Mouse (Mus musculus): ENCODE measurements around the gene Serf2. TPM values are rescaled to one million over a fixed set of nuclear protein-coding genes. Genes with fewer than 3 reads are reported as not detected.

The Serf2 gene
- total RNA-seq, 1 experiment = 459 TPM

DNA sequence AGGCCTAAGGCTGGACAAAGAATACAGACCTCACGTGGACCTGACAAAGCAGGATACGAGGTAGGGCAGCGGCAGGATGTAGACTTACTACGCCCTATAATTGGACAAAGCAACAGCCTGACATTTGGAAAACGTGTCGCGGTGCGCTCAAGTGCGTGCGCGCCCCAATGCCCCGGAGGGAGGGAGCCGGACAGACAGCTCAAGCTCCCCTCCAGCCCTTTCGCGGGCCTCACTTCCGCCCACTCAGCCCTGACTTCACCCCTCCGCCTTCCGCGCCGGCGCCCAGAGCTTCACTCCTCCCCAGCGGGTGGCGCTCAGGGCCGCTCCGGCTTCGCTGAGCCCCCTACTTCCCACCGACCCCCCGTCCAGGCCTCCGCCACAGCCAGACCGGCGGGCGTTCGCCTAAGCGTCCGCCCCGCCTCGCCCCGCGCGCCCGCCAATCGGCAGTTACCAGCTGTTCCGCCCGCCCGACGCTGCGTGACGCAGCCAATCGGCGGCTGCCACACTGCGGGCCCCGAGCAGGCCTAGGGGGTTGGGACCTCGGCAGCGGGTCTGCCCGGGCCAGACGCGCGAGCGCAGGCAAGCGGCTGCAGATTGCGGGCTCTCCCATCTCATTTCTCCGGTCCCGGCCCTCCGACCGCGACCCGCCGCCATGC, 35.5 kb upstream of the Serf2 start, which contains the start of the genes Pdia3 and Catsper2:
TSS of gene Pdia3 (plus strand) at position 389 of the 656 bp plus-strand sequence.
TSS of gene Catsper2 (minus strand) at position 406 of the 656 bp plus-strand sequence.
- TF ChIP-seq HCFC1 (IDR thresholded peaks at IDR 0.05; ENCODE audit: borderline replicate concordance, insufficient read depth, low read length) (peak; percentile 41), CHD2 (IDR thresholded peaks at IDR 0.05; ENCODE audit: low read depth, low read length) (no peak)
- Histone ChIP-seq H3K4me3 (ENCODE audit: insufficient read depth in 1 of 2, low read depth in 1 of 2, low read length in 2 of 2, poor library complexity in 1 of 2, severe bottlenecking in 1 of 2) (peak within 1 kb of the TSS; percentile 90 to 99), H3K27ac (ENCODE audit: insufficient read depth, low read depth, low read length, poor library complexity, severe bottlenecking) (peak within 1 kb of the TSS; percentile 94), H3K9ac (ENCODE audit: insufficient read depth, low read depth, low read length, poor library complexity, severe bottlenecking) (peak within 1 kb of the TSS; percentile 99), H3K4me1 (ENCODE audit: control insufficient read depth in 2 of 2, insufficient read depth in 2 of 2, low read length in 2 of 2, poor library complexity in 1 of 2) (peaks cover 3 to 6% of the 10 kb centered on the region in 2 experiments; a peak in 3 of 4 replicates), H3K36me3 (ENCODE audit: control insufficient read depth, insufficient read depth, low read length, poor library complexity, severe bottlenecking) (peaks cover 5% of the 10 kb centered on the region), H3K9me3 (ENCODE audit: control insufficient read depth, insufficient read depth, low read depth, low read length) (no peaks in the 10 kb centered on the region)
- peak; percentile 86 for DNase-seq (ENCODE audit: low read depth, low spot score)
- in situ Hi-C loops (cut with MboI; ENCODE audit: low sequenced_read_pairs in 2 of 2, unreplicated experiment in 2 of 2) = no loop called here

DNA sequence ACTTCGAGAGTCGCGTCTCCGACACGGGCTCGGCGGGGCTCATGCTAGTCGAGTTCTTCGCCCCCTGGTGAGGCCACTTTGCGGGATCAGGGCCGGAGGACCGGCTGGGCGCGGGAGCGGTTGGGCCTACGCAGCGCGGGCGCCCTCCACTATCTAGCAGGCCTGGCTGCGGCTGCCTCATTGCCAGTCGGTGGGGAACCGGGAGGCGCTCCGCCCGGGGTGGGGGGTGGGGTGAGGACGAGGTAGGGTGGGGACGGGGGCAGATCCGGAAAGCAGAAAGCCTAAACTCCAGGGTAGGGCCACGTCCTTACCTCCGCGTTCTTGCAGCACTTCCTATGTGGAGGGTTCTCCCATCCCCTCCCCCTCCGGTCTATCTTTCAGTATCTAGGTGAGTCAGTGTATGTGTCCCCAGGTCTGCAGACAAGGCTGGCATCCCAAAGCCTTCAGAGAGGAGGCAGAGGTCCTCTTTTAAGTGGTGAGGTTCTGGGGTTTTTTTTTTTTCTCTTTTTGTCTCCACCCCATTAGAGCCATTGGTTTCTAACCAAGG, 34.8 kb upstream of the Serf2 start:
- Histone ChIP-seq H3K9me3 (ENCODE audit: control insufficient read depth, insufficient read depth, low read depth, low read length) (no peaks in the 10 kb centered on the region), H3K9ac (ENCODE audit: insufficient read depth, low read depth, low read length, poor library complexity, severe bottlenecking) (peak overlapping the region; percentile 99), H3K36me3 (ENCODE audit: control insufficient read depth, insufficient read depth, low read length, poor library complexity, severe bottlenecking) (peaks cover 5% of the 10 kb centered on the region), H3K27ac (ENCODE audit: insufficient read depth, low read depth, low read length, poor library complexity, severe bottlenecking) (peak overlapping the region; percentile 94), H3K4me1 (ENCODE audit: control insufficient read depth in 2 of 2, insufficient read depth in 2 of 2, low read length in 2 of 2, poor library complexity in 1 of 2) (peaks cover 3 to 6% of the 10 kb centered on the region in 2 experiments; a peak in 3 of 4 replicates), H3K4me3 (ENCODE audit: insufficient read depth in 1 of 2, low read depth in 1 of 2, low read length in 2 of 2, poor library complexity in 1 of 2, severe bottlenecking in 1 of 2) (peak overlapping the region; percentile 90 to 99)
- peak; percentile 47 for DNase-seq (ENCODE audit: low read depth, low spot score)
- in situ Hi-C loops (cut with MboI; ENCODE audit: low sequenced_read_pairs in 2 of 2, unreplicated experiment in 2 of 2) = no loop called here
- peak; percentile 92 for TF ChIP-seq ZNF384 (IDR thresholded peaks at IDR 0.05; ENCODE audit: low read depth, low read length)
- no peak for TF ChIP-seq CHD2 (IDR thresholded peaks at IDR 0.05; ENCODE audit: low read depth, low read length)
- no peak for TF ChIP-seq HCFC1 (IDR thresholded peaks at IDR 0.05; ENCODE audit: borderline replicate concordance, insufficient read depth, low read length)

DNA sequence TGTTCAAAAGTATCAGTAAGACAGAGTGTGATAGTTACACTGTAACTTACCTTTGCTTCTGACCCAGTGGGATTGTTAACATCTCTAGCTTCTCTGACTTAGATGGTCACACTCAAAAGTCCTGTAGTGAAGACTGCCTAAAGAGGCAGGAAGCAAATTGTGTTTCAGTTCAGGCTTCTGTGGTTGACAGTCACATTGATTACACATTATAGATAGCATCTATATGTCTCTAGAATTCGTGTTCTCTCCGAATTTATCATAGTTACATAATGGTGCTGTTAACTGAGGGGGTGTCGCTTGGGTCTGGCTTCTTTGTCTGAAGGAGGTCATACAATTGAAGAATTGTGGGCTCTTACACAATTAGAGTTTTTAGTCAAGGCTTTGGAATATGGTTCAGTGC, 33.9 kb upstream of the Serf2 start:
- DNase-seq (ENCODE audit: low read depth, low spot score) = no peak
- Histone ChIP-seq H3K36me3 (ENCODE audit: control insufficient read depth, insufficient read depth, low read length, poor library complexity, severe bottlenecking) (peaks cover 5% of the 10 kb centered on the region), H3K9ac (ENCODE audit: insufficient read depth, low read depth, low read length, poor library complexity, severe bottlenecking) (no peak overlapping the region), H3K9me3 (ENCODE audit: control insufficient read depth, insufficient read depth, low read depth, low read length) (no peaks in the 10 kb centered on the region), H3K27ac (ENCODE audit: insufficient read depth, low read depth, low read length, poor library complexity, severe bottlenecking) (no peak overlapping the region), H3K4me1 (ENCODE audit: control insufficient read depth in 2 of 2, insufficient read depth in 2 of 2, low read length in 2 of 2, poor library complexity in 1 of 2) (peaks cover 3 to 6% of the 10 kb centered on the region in 2 experiments; a peak in 3 of 4 replicates), H3K4me3 (ENCODE audit: insufficient read depth in 1 of 2, low read depth in 1 of 2, low read length in 2 of 2, poor library complexity in 1 of 2, severe bottlenecking in 1 of 2) (peak overlapping the region; percentile 25 to 90; a peak in 3 of 4 replicates)
- in situ Hi-C loops (cut with MboI; ENCODE audit: low sequenced_read_pairs in 2 of 2, unreplicated experiment in 2 of 2) = no loop called here
- TF ChIP-seq ZNF384 (IDR thresholded peaks at IDR 0.05; ENCODE audit: low read depth, low read length) (no peak), HCFC1 (IDR thresholded peaks at IDR 0.05; ENCODE audit: borderline replicate concordance, insufficient read depth, low read length) (no peak), MAFK (IDR thresholded peaks at IDR 0.05; ENCODE audit: insufficient read depth, low read depth, low read length) (no peak)

DNA sequence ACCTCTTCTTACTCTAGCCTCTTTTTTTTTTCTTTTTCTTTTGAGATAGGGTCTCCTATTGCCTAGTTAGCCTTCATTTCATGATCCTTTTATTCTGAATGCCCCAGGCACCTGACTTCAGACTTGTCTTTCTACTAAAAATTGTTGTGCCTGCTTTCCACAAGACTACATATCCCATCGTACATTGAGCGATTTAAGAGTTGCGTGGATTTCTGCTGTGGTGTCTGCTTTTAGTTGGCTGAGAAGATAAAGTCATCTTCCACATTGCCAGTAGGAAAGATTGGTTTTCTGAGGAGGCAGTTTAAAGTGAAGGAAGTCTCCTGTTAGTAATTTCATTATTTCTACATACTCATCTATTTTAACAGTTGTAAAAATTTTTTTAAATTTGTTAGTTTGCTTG, 33.4 kb upstream of the Serf2 start:
- Histone ChIP-seq H3K4me1 (ENCODE audit: control insufficient read depth in 2 of 2, insufficient read depth in 2 of 2, low read length in 2 of 2, poor library complexity in 1 of 2) (peaks cover 3 to 6% of the 10 kb centered on the region in 2 experiments; a peak in 3 of 4 replicates), H3K27ac (ENCODE audit: insufficient read depth, low read depth, low read length, poor library complexity, severe bottlenecking) (no peak overlapping the region), H3K9ac (ENCODE audit: insufficient read depth, low read depth, low read length, poor library complexity, severe bottlenecking) (no peak overlapping the region; the same call in 1 of the 2 replicates), H3K4me3 (ENCODE audit: insufficient read depth in 1 of 2, low read depth in 1 of 2, low read length in 2 of 2, poor library complexity in 1 of 2, severe bottlenecking in 1 of 2) (peak overlapping the region in 1 of 2 experiments; percentile 25; a peak in 1 of 4 replicates), H3K36me3 (ENCODE audit: control insufficient read depth, insufficient read depth, low read length, poor library complexity, severe bottlenecking) (peaks cover 7% of the 10 kb centered on the region), H3K9me3 (ENCODE audit: control insufficient read depth, insufficient read depth, low read depth, low read length) (no peaks in the 10 kb centered on the region)
- TF ChIP-seq MAFK (IDR thresholded peaks at IDR 0.05; ENCODE audit: insufficient read depth, low read depth, low read length) (no peak), ZC3H11A (IDR thresholded peaks at IDR 0.05; ENCODE audit: borderline replicate concordance, low read depth, low read length) (no peak), CHD2 (IDR thresholded peaks at IDR 0.05; ENCODE audit: low read depth, low read length) (no peak), ZNF384 (IDR thresholded peaks at IDR 0.05; ENCODE audit: low read depth, low read length) (no peak), HCFC1 (IDR thresholded peaks at IDR 0.05; ENCODE audit: borderline replicate concordance, insufficient read depth, low read length) (no peak)
- in situ Hi-C loops (cut with MboI; ENCODE audit: low sequenced_read_pairs in 2 of 2, unreplicated experiment in 2 of 2) = no loop called here
- DNase-seq (ENCODE audit: low read depth, low spot score) = no peak
